Mouse (Mus musculus) kidney, embryonic 16.5 days (tissue): ENCODE data around the gene Mknk2. TPM values are rescaled to one million over a fixed set of nuclear protein-coding genes. Genes with fewer than 3 reads are reported as not detected.

Experiments
- ATAC-seq: fragments of 200-750 bp; cut with Nextera tagmentation; 2 replicates; pipeline ENCODE4 v1.8.0; 2017; ENCODE audit warnings: moderate TSS enrichment; ENCODE audit not compliant: low FRiP score, low TSS enrichment
- H3K27ac ChIP-seq: fragments of 300-500 bp; sonication (generic); 2 replicates; pipeline ENCODE4 v1.5.1; 2014; ENCODE audit warnings: low read length
- H3K27me3 ChIP-seq: fragments of 300-500 bp; sonication (generic); 2 replicates; pipeline ENCODE4 v1.6.1; 2014; ENCODE audit warnings: low read length, control low read depth, mixed read lengths; ENCODE audit not compliant: insufficient read depth
- H3K36me3 ChIP-seq: fragments of 300-500 bp; sonication (generic); 2 replicates; pipeline ENCODE4 v1.6.1; 2014; ENCODE audit warnings: low read length, control low read depth, mixed read lengths; ENCODE audit not compliant: insufficient read depth
- H3K4me1 ChIP-seq: fragments of 300-500 bp; sonication (generic); 2 replicates; pipeline ENCODE4 v1.6.1; 2014; ENCODE audit warnings: low read length, control low read depth, mixed read lengths; ENCODE audit not compliant: insufficient read depth
- H3K4me2 ChIP-seq: fragments of 300-500 bp; sonication (generic); replicated peaks from 2 replicates; pipeline ENCODE4 v1.6.1; 2014; ENCODE audit warnings: low read depth, low read length
- H3K4me3 ChIP-seq: fragments of 300-500 bp; sonication (generic); 2 replicates; pipeline ENCODE4 v1.5.1; 2014; ENCODE audit warnings: mild to moderate bottlenecking, low read length
- H3K9ac ChIP-seq: fragments of 300-500 bp; sonication (generic); replicated peaks from 2 replicates; pipeline ENCODE4 v1.6.1; 2014; ENCODE audit warnings: low read length
- H3K9me3 ChIP-seq: fragments of 300-500 bp; sonication (generic); 2 replicates; pipeline ENCODE4 v1.6.1; 2016; ENCODE audit warnings: low read length, control low read depth
- WGBS: fragments of 180-500 bp; shearing (Covaris S2); extraction: QIAGEN DNeasy Blood & Tissue Kit; methylation state at CpG from one replicate; pipeline ENCODE4 v1.1.7; 2014; 5-methylcytosine and 5-hydroxymethylcytosine counted together
- polyA plus RNA-seq: library from polyadenylated mRNA; unstranded; fragments of >200 nt; fragmentation: Nextera tagmentation; extraction: Ambion mirVana; gene quantifications from 2 replicates; pipeline ENCODE4 v1.2.1, GENCODE M21; 2015

Gene Mknk2
- polyA plus RNA-seq, 1 experiment from 2014 or later, result 108 TPM

GRCm38 (mm10) chr10:80665016-80665380 lies 12.9 kb downstream of the Mknk2 start:
- Histone ChIP-seq H3K9ac (peak overlapping the region; percentile 57), H3K4me2 (peak overlapping the region; percentile 46), H3K27ac (peak overlapping the region; percentile 93), H3K36me3 (peaks cover 43% of the 10 kb centered on the region), H3K27me3 (no peaks in the 10 kb centered on the region), H3K4me3 (peak overlapping the region; percentile 15; the same call in 1 of the 2 replicates), H3K9me3 (no peaks in the 10 kb centered on the region), H3K4me1 (peaks cover 40% of the 10 kb centered on the region)
- 3% methylated on average over 10 of the region's 10 CpGs for WGBS
- ATAC-seq, result peak; percentile 73

- Histone ChIP-seq H3K4me3 (peak overlapping the region; percentile 15; the same call in 1 of the 2 replicates), H3K27me3 (no peaks in the 10 kb centered on the region), H3K4me2 (peak overlapping the region; percentile 46), H3K9ac (peak overlapping the region; percentile 57), H3K9me3 (no peaks in the 10 kb centered on the region), H3K36me3 (peaks cover 37% of the 10 kb centered on the region), H3K27ac (peak overlapping the region; percentile 93), H3K4me1 (peaks cover 40% of the 10 kb centered on the region)
- peak; percentile 60 for ATAC-seq
- whole genome bisulfite sequencing, result 11% methylated on average over 16 of the region's 16 CpGs
Measured at GRCm38 (mm10) chr10:80664197-80665015, 13.5 kb downstream of the Mknk2 start.

- H3K27ac ChIP-seq, result peak overlapping the region; percentile 93
- H3K4me1 ChIP-seq, result peaks cover 45% of the 10 kb centered on the region
Measured at GRCm38 (mm10) chr10:80663485-80664196, 14.3 kb downstream of the Mknk2 start.

GRCm38 (mm10) chr10:80661149-80661548 lies 16.8 kb downstream of the Mknk2 start:
- WGBS, result 37% methylated on average over 5 of the region's 5 CpGs
- ATAC-seq, result no peak
- H3K4me1 ChIP-seq, result peaks cover 48% of the 10 kb centered on the region
- no peak overlapping the region for H3K4me3 ChIP-seq
- no peak overlapping the region for H3K27ac ChIP-seq
- no peak overlapping the region for H3K4me2 ChIP-seq
- peaks cover 5% of the 10 kb centered on the region; the same call in 1 of the 2 replicates for H3K36me3 ChIP-seq
- no peaks in the 10 kb centered on the region for H3K9me3 ChIP-seq
- H3K9ac ChIP-seq, result no peak overlapping the region
- H3K27me3 ChIP-seq, result no peaks in the 10 kb centered on the region

More at GRCm38 (mm10) chr10:80663485-80664196, 14.3 kb downstream of the Mknk2 start:
- peaks cover 30% of the 10 kb centered on the region for H3K36me3 ChIP-seq
- H3K4me3 ChIP-seq, result no peak overlapping the region
- 22% methylated on average over 5 of the region's 5 CpGs for WGBS
- no peaks in the 10 kb centered on the region for H3K27me3 ChIP-seq
- no peak for ATAC-seq
- H3K9me3 ChIP-seq, result no peaks in the 10 kb centered on the region
- no peak overlapping the region for H3K9ac ChIP-seq
- H3K4me2 ChIP-seq, result no peak overlapping the region

GRCm38 (mm10) chr10:80659213-80659612 lies 18.7 kb downstream of the Mknk2 start:
- H3K9me3 ChIP-seq, result no peaks in the 10 kb centered on the region
- H3K27ac ChIP-seq, result peak overlapping the region; percentile 37; the same call in 1 of the 2 replicates
- H3K36me3 ChIP-seq, result no peaks in the 10 kb centered on the region
- H3K4me2 ChIP-seq, result peak overlapping the region; percentile 31
- H3K9ac ChIP-seq, result peak overlapping the region; percentile 51
- ATAC-seq, result no peak
- WGBS, result 14% methylated on average over 10 of the region's 10 CpGs
- peak overlapping the region; percentile 26 for H3K4me3 ChIP-seq
- H3K27me3 ChIP-seq, result no peaks in the 10 kb centered on the region
- peaks cover 44% of the 10 kb centered on the region for H3K4me1 ChIP-seq

GRCm38 (mm10) chr10:80658841-80659202 lies 19.1 kb downstream of the Mknk2 start:
- Histone ChIP-seq H3K4me3 (no peak overlapping the region), H3K4me1 (peaks cover 42% of the 10 kb centered on the region), H3K27me3 (no peaks in the 10 kb centered on the region), H3K27ac (peak overlapping the region; percentile 37; the same call in 1 of the 2 replicates), H3K9me3 (no peaks in the 10 kb centered on the region), H3K4me2 (0 out of 2 replicates have a peak overlapping the region, but pooled peaks have one; percentile 31), H3K36me3 (no peaks in the 10 kb centered on the region), H3K9ac (peak overlapping the region; percentile 51)
- 58% methylated on average over 4 of the region's 4 CpGs for WGBS
- ATAC-seq, result no peak

- H3K4me3 ChIP-seq, result no peak overlapping the region
Measured at GRCm38 (mm10) chr10:80658194-80658840, 19.6 kb downstream of the Mknk2 start.

GRCm38 (mm10) chr10:80656863-80657623 lies 20.9 kb downstream of the Mknk2 start, which contains the start of gene Btbd2:
TSS of gene Btbd2 (minus strand) at chr10:80657071.
- Histone ChIP-seq H3K9me3 (no peaks in the 10 kb centered on the region), H3K36me3 (no peaks in the 10 kb centered on the region), H3K27ac (peak within 1 kb of the TSS; percentile 95), H3K4me3 (peak within 1 kb of the TSS; percentile 91), H3K4me2 (peak within 1 kb of the TSS; percentile 96), H3K9ac (peak within 1 kb of the TSS; percentile 95), H3K4me1 (peaks cover 34% of the 10 kb centered on the region), H3K27me3 (no peaks in the 10 kb centered on the region)
- WGBS, result 21% methylated on average over 15 of the region's 15 CpGs
- peak; percentile 60 for ATAC-seq

More at GRCm38 (mm10) chr10:80658194-80658840, 19.6 kb downstream of the Mknk2 start:
- Histone ChIP-seq H3K36me3 (no peaks in the 10 kb centered on the region), H3K27ac (no peak overlapping the region), H3K9me3 (no peaks in the 10 kb centered on the region), H3K4me2 (no peak overlapping the region), H3K9ac (peak overlapping the region; percentile 51; the same call in 1 of the 2 replicates), H3K27me3 (no peaks in the 10 kb centered on the region), H3K4me1 (peaks cover 37% of the 10 kb centered on the region)
- ATAC-seq, result no peak
- WGBS, result 85% methylated on average over 14 of the region's 14 CpGs
